Mouse (Mus musculus) kidney, postnatal 25 days (tissue): Measurements from ENCODE around the gene Rhebl1.

Experiments used
- DNase-seq, 2 experiments: peaks; one replicate each; pipeline ENCODE4 v3.0.0; 2021; ENCODE audit warnings: mixed read lengths in 2 of 2

Rhebl1 gene

DNA sequence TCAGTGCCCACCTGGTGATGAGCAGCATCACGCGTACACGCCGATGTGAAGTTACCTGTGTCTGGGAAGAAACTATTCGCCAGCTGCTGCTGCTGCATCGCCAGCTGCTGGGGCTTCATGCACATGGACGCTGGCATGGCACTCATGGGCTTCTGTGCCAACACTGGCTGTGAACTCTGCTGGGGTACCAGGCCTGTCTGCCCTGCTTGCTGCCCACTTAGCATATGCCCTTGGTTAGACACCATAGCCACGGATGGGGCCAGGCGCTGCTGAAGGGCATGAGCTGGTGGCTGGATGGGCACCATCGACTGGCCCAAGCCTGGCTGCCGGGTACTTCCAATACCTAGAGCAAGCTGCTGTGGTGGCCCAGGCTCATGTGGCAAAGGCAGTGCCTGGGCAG, 45.2 kb downstream of the Rhebl1 start:
- DNase-seq, result no peak

DNA sequence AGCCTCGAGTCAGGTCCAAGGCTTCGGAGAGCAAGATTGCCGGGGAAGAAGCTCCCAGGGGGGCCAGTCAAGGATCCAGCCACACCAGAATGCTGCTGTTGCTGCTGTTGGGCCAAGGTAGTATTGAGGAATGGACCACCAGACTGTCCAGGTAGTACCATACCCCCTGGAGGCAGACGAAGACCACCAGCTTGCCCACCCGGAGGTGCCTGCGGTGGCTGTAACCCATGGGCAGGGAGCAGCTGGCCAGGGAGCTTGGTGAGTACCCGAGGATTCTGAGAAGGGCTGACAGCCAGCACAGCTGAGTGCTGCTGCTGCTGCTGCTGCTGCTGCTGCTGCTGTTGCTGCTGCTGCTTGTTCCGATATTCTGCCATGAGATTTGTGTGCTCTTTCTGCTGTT, 48.2 kb downstream of the Rhebl1 start:
- peak in 1 of 2 experiments; percentile 41 for DNase-seq

- no peak for DNase-seq
Measured at GRCm38 (mm10) chr15:98845149-98845548, 49.2 kb downstream of the Rhebl1 start.

- DNase-seq, result peak in 1 of 2 experiments; percentile 32
Measured at GRCm38 (mm10) chr15:98843595-98844223, 50.6 kb downstream of the Rhebl1 start.

GRCm38 (mm10) chr15:98839671-98840585, 54.4 kb downstream of the Rhebl1 start:
- DNase-seq, result peak in 1 of 2 experiments; percentile 53

DNA sequence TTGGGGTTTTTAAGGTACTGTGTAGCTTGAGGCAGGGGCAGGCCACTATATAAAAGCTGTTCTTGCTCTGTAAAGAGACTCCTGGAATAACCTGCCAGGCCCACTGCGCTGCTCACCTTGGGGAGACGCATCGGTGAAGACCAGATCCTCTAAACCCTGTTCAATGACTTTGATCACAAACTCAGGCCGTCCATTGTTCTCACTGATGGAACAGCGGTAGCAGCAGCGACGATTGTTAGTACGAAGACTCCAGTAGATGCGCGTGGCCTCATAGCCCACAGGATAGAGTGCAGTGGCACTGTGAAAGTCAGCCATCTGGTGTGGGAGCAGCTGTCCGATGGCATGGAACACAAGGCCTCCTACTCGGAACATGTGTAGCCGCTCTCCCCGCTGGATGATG, 55.2 kb downstream of the Rhebl1 start:
- DNase-seq, result no peak

- no peak for DNase-seq
Measured at GRCm38 (mm10) chr15:98837743-98838103, 56.6 kb downstream of the Rhebl1 start.

- peak in 1 of 2 experiments; percentile 37 for DNase-seq
Measured at GRCm38 (mm10) chr15:98837006-98837742, 57.2 kb downstream of the Rhebl1 start.

DNA sequence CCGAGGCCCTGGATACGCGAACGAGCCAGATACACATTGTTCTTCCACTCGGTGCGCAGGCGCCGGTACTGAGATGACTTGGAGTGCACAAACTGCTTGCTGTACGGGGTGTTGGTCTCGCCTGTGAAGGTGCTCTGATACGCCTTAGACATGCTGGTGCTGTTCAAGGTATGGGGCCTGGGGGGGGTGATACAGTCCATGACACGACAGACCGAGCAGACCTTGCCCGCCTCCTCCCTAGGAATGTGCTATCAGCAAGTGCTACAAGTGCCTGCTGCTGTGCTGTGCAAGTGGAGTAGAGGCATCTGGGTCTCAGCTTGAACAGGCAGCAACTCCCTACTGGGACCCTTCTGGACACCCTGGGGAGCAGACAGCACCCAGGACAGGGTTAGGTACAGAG, 59.0 kb downstream of the Rhebl1 start:
- DNase-seq, result no peak

DNA sequence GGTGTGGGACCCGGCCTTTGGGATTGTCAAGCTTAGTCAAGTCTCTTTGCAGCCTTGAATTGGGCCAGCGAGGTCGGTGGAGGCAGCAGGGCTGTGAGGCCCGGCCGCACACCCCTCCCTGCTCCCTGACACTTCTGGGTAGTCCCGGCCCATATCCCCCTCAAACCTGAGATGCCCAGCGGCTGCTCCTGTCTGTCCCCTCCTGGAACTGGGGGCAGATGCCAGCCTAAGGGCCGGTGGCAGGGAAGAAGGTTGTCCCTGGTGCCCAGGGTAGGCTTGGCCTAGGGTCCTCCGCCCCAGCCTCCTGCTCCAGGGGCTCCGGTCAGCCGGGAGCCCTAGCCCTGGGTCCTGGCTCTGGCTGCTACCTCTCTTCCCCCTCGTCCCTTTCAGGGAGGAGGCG, 60.3 kb downstream of the Rhebl1 start:
- peak in 1 of 2 experiments; percentile 37 for DNase-seq

GRCm38 (mm10) chr15:98833281-98833680, 61.1 kb downstream of the Rhebl1 start:
- peak in 1 of 2 experiments; percentile 49 for DNase-seq

- no peak for DNase-seq
Measured at GRCm38 (mm10) chr15:98832161-98833058, 61.9 kb downstream of the Rhebl1 start.

DNA sequence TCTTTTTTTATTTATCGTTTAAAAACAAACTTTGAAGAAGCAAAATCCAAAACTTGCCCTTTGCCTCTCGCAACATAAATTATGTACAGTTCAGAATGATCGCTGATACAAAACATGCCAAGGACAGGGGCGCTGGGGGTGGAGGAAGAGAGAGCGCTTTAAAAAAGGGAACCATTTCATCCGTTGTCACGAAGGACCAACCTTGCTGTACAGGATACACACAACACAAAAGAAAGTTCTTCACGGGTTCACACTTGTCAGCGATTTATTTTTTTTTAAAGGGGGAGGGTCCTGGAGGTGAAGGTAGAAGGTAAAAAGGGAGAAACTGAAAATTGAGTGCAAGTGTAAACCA, 62.7 kb downstream of the Rhebl1 start:
- DNase-seq, result no peak

GRCm38 (mm10) chr15:98830736-98831683, 63.3 kb downstream of the Rhebl1 start, which contains the start of gene Prkag1:
TSS of gene Prkag1 (minus strand) at chr15:98831521.
- peak; percentile 95 to 98 for DNase-seq
